Mouse (Mus musculus): ENCODE data around the gene Sv2b. TPM values are rescaled to one million over a fixed set of nuclear protein-coding genes. Genes with fewer than 3 reads are reported as not detected.

The Sv2b gene
- polyA plus RNA-seq (2015; fragmentation: Nextera tagmentation; extraction: Ambion mirVana), result 0.26 and 0.46 TPM in 2 replicates

GRCm38 (mm10) chr7:75308457-75309312 is at the start of gene Sv2b:
TSS of gene Sv2b (minus strand) at chr7:75309262.
- Histone ChIP-seq H3K27ac (ENCODE audit: low read depth, low read length) (no peak within 1 kb of the TSS), H3K4me1 (replicated peaks; ENCODE audit: control insufficient read depth, insufficient read depth, low read length) (no peaks in the 10 kb centered on the region), H3K4me3 (ENCODE audit: low read depth, low read length) (peak within 1 kb of the TSS; percentile 37), H3K36me3 (ENCODE audit: control insufficient read depth, insufficient read depth) (no peaks in the 10 kb centered on the region), H3K4me2 (replicated peaks; ENCODE audit: low read depth) (peak within 1 kb of the TSS; percentile 68), H3K9ac (ENCODE audit: low read depth, low read length) (no peak within 1 kb of the TSS), H3K9me3 (ENCODE audit: control insufficient read depth) (no peaks in the 10 kb centered on the region), H3K27me3 (replicated peaks; ENCODE audit: control insufficient read depth, insufficient read depth, low read length) (peaks cover 25% of the 10 kb centered on the region)
- TF ChIP-seq CTCF (IDR thresholded peaks at IDR 0.05; ENCODE audit: low read depth), result no peak
- ATAC-seq, result no peak
- under 1% methylated on average over 46 of the region's 46 CpGs for WGBS

- Histone ChIP-seq H3K9me3 (ENCODE audit: control insufficient read depth) (no peaks in the 10 kb centered on the region), H3K4me2 (replicated peaks; ENCODE audit: low read depth) (no peak overlapping the region), H3K27ac (ENCODE audit: low read depth, low read length) (no peak overlapping the region), H3K27me3 (replicated peaks; ENCODE audit: control insufficient read depth, insufficient read depth, low read length) (no peaks in the 10 kb centered on the region), H3K36me3 (ENCODE audit: control insufficient read depth, insufficient read depth) (no peaks in the 10 kb centered on the region), H3K4me3 (ENCODE audit: low read depth, low read length) (no peak overlapping the region), H3K9ac (ENCODE audit: low read depth, low read length) (no peak overlapping the region), H3K4me1 (replicated peaks; ENCODE audit: control insufficient read depth, insufficient read depth, low read length) (no peaks in the 10 kb centered on the region)
- 58% methylated on average over 4 of the region's 4 CpGs for WGBS
- no peak for TF ChIP-seq CTCF (IDR thresholded peaks at IDR 0.05; ENCODE audit: low read depth)
- ATAC-seq, result no peak
These were observed 49.3 kb upstream of the Sv2b start for GRCm38 (mm10) chr7:75358284-75358851.

DNA sequence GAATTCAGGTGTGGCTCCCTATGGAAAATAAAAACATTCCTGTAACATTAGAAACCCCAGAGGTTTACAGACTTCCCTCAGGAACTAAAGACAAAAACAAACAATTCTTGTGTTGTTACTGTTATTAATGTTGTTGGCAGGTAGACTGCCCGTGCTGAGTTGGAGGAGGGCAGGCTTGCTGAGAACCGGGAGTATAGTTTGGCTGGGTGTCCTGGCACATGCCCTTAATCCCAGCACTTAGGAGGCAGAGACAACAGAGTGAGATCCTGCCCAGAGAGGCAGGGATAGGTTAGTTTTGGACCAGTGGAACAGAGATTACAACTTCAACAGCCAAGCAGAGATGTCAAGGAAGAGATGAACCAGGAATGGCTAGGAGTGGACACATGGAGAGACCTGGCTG is 46.5 kb upstream of the Sv2b start:
- H3K4me2 ChIP-seq (replicated peaks; ENCODE audit: low read depth), result no peak overlapping the region
- no peak for ATAC-seq
- H3K4me1 ChIP-seq (replicated peaks; ENCODE audit: control insufficient read depth, insufficient read depth, low read length), result no peaks in the 10 kb centered on the region
- H3K27ac ChIP-seq (ENCODE audit: low read depth, low read length), result no peak overlapping the region
- no peaks in the 10 kb centered on the region for H3K27me3 ChIP-seq (replicated peaks; ENCODE audit: control insufficient read depth, insufficient read depth, low read length)
- TF ChIP-seq CTCF (IDR thresholded peaks at IDR 0.05; ENCODE audit: low read depth), result no peak
- H3K9ac ChIP-seq (ENCODE audit: low read depth, low read length), result no peak overlapping the region
- no peaks in the 10 kb centered on the region for H3K9me3 ChIP-seq (ENCODE audit: control insufficient read depth)
- no peak overlapping the region for H3K4me3 ChIP-seq (ENCODE audit: low read depth, low read length)
- 73% methylated on average over 2 of the region's 2 CpGs for WGBS
- H3K36me3 ChIP-seq (ENCODE audit: control insufficient read depth, insufficient read depth), result no peaks in the 10 kb centered on the region

DNA sequence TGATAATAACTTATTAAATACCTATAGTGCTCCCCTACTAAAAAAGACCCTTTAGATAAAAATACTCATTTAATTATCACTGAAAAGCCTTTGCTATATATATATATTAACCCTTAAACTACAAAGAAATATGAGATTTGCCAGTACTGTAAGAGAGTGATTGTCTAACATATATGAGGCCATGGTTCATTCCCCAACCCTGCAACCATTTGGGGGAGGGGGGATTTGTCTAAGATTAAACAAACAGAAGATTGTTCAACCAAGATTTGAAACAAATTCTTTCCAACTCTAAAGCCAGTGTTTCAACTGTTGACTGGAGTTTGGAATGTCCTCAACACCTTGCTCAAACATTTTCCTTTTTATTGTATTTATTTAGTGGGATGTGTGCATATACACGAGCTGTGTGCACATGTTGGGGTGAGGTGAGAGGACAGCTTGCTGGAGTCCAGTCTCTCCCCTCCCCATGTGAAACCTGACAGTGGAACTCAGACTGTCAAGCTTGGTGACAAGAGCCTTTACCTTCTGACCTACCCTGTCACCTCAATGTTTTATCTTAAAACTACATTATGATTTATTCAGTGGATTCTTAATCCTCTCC is 43.8 kb upstream of the Sv2b start:
- no peak overlapping the region for H3K27ac ChIP-seq (ENCODE audit: low read depth, low read length)
- no peak for ATAC-seq
- no peak for TF ChIP-seq CTCF (IDR thresholded peaks at IDR 0.05; ENCODE audit: low read depth)

GRCm38 (mm10) chr7:75350172-75350571 is 41.1 kb upstream of the Sv2b start:
- H3K4me1 ChIP-seq (replicated peaks; ENCODE audit: control insufficient read depth, insufficient read depth, low read length), result no peaks in the 10 kb centered on the region
- no peaks in the 10 kb centered on the region for H3K36me3 ChIP-seq (ENCODE audit: control insufficient read depth, insufficient read depth)
- H3K27me3 ChIP-seq (replicated peaks; ENCODE audit: control insufficient read depth, insufficient read depth, low read length), result no peaks in the 10 kb centered on the region
- WGBS, result 63% methylated on average over 2 of the region's 2 CpGs
- no peak overlapping the region for H3K4me2 ChIP-seq (replicated peaks; ENCODE audit: low read depth)
- ATAC-seq, result no peak
- H3K9me3 ChIP-seq (ENCODE audit: control insufficient read depth), result no peaks in the 10 kb centered on the region
- TF ChIP-seq CTCF (IDR thresholded peaks at IDR 0.05; ENCODE audit: low read depth), result no peak
- H3K4me3 ChIP-seq (ENCODE audit: low read depth, low read length), result no peak overlapping the region
- no peak overlapping the region for H3K27ac ChIP-seq (ENCODE audit: low read depth, low read length)
- H3K9ac ChIP-seq (ENCODE audit: low read depth, low read length), result no peak overlapping the region

More for the DNA sequence above, 43.8 kb upstream of the Sv2b start:
- Histone ChIP-seq H3K9me3 (ENCODE audit: control insufficient read depth) (no peaks in the 10 kb centered on the region), H3K36me3 (ENCODE audit: control insufficient read depth, insufficient read depth) (no peaks in the 10 kb centered on the region), H3K9ac (ENCODE audit: low read depth, low read length) (no peak overlapping the region), H3K27me3 (replicated peaks; ENCODE audit: control insufficient read depth, insufficient read depth, low read length) (no peaks in the 10 kb centered on the region), H3K4me3 (ENCODE audit: low read depth, low read length) (no peak overlapping the region), H3K4me2 (replicated peaks; ENCODE audit: low read depth) (no peak overlapping the region), H3K4me1 (replicated peaks; ENCODE audit: control insufficient read depth, insufficient read depth, low read length) (no peaks in the 10 kb centered on the region)
- WGBS, result 25% methylated on average over 1 of the region's 1 CpGs

- Histone ChIP-seq H3K9me3 (ENCODE audit: control insufficient read depth) (no peaks in the 10 kb centered on the region), H3K36me3 (ENCODE audit: control insufficient read depth, insufficient read depth) (no peaks in the 10 kb centered on the region), H3K9ac (ENCODE audit: low read depth, low read length) (no peak overlapping the region), H3K4me3 (ENCODE audit: low read depth, low read length) (no peak overlapping the region), H3K27ac (ENCODE audit: low read depth, low read length) (no peak overlapping the region), H3K27me3 (replicated peaks; ENCODE audit: control insufficient read depth, insufficient read depth, low read length) (no peaks in the 10 kb centered on the region), H3K4me1 (replicated peaks; ENCODE audit: control insufficient read depth, insufficient read depth, low read length) (no peaks in the 10 kb centered on the region), H3K4me2 (replicated peaks; ENCODE audit: low read depth) (no peak overlapping the region)
- TF ChIP-seq CTCF (IDR thresholded peaks at IDR 0.05; ENCODE audit: low read depth), result no peak
- ATAC-seq, result no peak
- WGBS, result 57% methylated on average over 3 of the region's 3 CpGs
These were observed 23.2 kb upstream of the Sv2b start for GRCm38 (mm10) chr7:75332311-75332710.
